Mouse (Mus musculus): ENCODE measurements around the gene Sncb. TPM values are rescaled to one million over a fixed set of nuclear protein-coding genes. Genes with fewer than 3 reads are reported as not detected.

Gene Sncb
- polyA plus RNA-seq, 1 experiment from 2014 or later, result 0.37 TPM

DNA sequence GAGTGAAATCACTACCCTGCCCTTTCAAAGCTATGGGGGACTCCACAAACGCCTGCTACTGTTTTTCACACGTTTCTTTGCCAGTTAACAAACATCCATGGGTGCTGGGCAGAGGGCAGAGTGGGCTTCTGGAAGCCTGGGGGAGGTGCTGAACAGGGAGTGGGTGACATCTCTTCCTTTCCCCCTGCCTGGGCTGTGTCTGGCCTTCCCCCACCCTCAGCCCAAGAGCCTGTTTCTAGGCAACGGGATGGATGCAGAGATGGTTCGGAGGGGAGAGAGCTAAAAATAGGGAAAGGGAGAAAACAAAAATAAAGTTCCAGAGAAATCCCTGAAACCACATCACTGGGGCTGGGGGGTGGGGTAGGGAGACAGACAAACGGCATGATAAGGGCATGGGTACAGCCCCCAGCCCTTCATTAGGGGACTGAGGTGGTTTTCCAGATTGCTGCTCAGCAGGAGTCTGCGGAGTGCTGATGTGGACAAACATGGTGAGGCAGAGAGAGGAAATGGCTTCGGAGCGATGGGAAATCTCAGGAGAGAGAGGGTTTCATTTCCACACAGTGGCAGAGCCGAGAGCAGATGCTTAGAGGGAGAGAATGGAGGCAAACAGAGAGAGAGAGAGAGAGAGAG, 11.1 kb downstream of the Sncb start:
- no peak for ATAC-seq (ENCODE audit: insufficient number of reproducible peaks, low FRiP score)
- H3K4me2 ChIP-seq, result no peak overlapping the region
- no peaks in the 10 kb centered on the region for H3K36me3 ChIP-seq
- no peak overlapping the region for H3K9ac ChIP-seq
- 9% methylated on average over 9 of the region's 9 CpGs for WGBS
- no peak overlapping the region for H3K27ac ChIP-seq (ENCODE audit: poor library complexity, severe bottlenecking)
- H3K4me3 ChIP-seq, result no peak overlapping the region
- H3K4me1 ChIP-seq (replicated peaks), result peaks cover 11% of the 10 kb centered on the region
- H3K27me3 ChIP-seq (replicated peaks), result peaks cover 89% of the 10 kb centered on the region
- H3K9me3 ChIP-seq (replicated peaks), result no peaks in the 10 kb centered on the region

DNA sequence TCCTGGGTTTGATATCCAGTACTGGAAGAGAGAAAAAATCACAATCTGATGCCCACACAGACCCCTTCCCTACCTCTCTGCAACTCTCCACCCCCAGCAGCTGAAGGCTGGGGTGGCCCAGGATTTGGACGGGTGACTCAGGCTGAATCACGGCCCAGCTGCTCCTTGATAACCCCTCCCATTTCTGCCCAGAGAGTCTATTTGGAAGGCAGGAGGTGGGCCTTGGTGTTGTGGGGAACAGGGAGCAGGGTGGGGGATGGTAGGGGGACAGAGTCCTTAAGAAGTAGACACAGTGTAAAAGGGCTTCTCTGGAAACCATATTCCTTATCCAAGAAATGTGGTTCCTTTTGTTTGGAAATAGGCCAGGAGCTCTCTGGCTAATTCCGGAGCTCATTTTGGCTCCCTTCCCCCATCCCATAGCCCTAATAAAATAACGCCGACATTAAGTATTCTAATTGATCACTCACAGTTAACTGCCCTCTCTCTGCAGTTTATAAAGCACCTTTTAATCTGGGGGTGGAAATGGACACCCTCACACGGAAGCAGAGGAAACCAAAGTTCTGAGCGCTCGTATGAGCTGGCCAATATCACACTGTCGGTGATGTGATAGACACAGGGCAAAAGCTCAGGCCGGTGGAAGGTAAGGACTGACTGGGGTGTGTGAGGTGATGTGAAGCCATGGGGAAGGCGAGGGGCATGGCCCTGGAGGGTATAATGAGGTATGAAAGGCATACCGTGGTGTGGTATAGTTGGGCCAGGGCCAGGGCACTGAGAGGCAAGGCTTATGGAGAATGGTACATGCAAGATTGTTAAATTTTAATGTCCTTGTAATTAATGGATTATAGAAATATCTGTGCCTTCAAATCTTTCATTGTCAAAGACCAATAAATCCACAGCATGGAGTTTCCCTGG, 12.0 kb downstream of the Sncb start:
- H3K4me3 ChIP-seq, result no peak overlapping the region
- 32% methylated on average over 12 of the region's 12 CpGs for WGBS

DNA sequence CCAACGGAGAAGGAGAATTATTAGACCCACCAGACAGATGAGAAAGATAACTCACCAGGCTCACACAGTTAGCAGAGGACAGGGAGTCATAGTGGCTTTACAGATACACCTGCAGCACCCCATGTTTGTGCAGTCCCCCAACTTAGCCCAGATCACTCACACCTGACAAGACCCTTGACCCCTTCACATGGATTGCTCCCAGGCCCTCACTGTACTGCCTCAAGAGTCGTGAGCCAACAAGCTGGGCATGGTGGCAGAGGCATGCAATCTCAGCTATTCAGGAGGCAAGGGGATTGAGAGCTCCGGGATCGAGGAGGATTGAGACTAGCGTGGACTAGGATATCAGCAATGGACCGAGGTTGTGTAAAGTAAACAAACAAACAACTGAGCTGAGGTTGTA, 12.7 kb downstream of the Sncb start:
- Histone ChIP-seq H3K27me3 (replicated peaks) (peaks cover 89% of the 10 kb centered on the region), H3K4me3 (no peak overlapping the region), H3K4me2 (no peak overlapping the region), H3K9me3 (replicated peaks) (no peaks in the 10 kb centered on the region), H3K9ac (no peak overlapping the region), H3K4me1 (replicated peaks) (peaks cover 20% of the 10 kb centered on the region), H3K27ac (ENCODE audit: poor library complexity, severe bottlenecking) (no peak overlapping the region), H3K36me3 (no peaks in the 10 kb centered on the region)
- ATAC-seq (ENCODE audit: insufficient number of reproducible peaks, low FRiP score), result no peak
- 46% methylated on average over 6 of the region's 6 CpGs for WGBS

More for the DNA sequence above, 12.0 kb downstream of the Sncb start:
- ATAC-seq (ENCODE audit: insufficient number of reproducible peaks, low FRiP score), result no peak
- Histone ChIP-seq H3K27me3 (replicated peaks) (peaks cover 89% of the 10 kb centered on the region), H3K36me3 (no peaks in the 10 kb centered on the region), H3K4me1 (replicated peaks) (peaks cover 18% of the 10 kb centered on the region), H3K9ac (no peak overlapping the region), H3K9me3 (replicated peaks) (no peaks in the 10 kb centered on the region), H3K27ac (ENCODE audit: poor library complexity, severe bottlenecking) (no peak overlapping the region), H3K4me2 (no peak overlapping the region)

DNA sequence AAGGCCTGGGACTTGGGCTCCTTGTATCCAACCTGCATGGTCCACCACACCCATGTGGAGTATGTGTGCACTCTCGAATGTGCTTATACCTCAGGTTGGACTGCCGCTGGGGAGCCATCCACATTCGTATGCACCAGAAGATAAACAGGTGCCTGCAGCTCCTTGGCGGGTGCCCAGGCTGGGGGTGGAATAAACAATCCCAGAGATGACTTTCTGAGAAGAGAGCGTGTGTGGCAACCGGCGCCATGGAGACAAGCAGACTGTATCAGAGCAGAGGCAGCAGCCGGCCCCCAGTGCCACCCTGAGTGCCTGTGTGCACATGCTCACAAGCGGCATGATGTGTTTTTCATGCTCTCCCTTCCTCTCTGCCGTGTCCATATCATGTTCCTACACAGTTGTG, 13.7 kb downstream of the Sncb start:
- no peak for ATAC-seq (ENCODE audit: insufficient number of reproducible peaks, low FRiP score)
- no peak overlapping the region for H3K27ac ChIP-seq (ENCODE audit: poor library complexity, severe bottlenecking)
- H3K9me3 ChIP-seq (replicated peaks), result no peaks in the 10 kb centered on the region
- H3K4me2 ChIP-seq, result no peak overlapping the region
- H3K36me3 ChIP-seq, result no peaks in the 10 kb centered on the region
- no peak overlapping the region for H3K4me3 ChIP-seq
- WGBS, result 55% methylated on average over 10 of the region's 10 CpGs
- H3K4me1 ChIP-seq (replicated peaks), result peaks cover 13% of the 10 kb centered on the region
- H3K9ac ChIP-seq, result no peak overlapping the region
- H3K27me3 ChIP-seq (replicated peaks), result peaks cover 96% of the 10 kb centered on the region

DNA sequence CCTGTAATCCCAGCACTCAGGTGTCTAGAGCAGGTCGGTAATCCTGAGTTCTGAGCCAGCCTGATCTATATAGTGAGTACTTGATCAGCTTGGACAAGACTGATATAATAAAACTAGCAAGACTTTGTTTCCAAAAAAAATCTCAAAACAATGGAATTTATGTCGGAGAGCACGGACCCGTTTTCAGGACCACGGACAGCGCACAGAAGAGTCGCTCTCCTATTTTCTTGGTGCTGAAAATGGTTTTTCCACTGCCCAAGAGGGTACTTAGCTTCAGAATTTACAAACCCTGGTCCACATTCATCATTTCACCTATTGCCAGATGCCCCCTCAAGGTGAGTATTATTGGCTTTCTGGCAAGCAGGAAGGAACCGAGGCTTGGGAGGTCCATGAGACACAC, 15.7 kb downstream of the Sncb start:
- no peak for ATAC-seq (ENCODE audit: insufficient number of reproducible peaks, low FRiP score)
- WGBS, result 2% methylated on average over 8 of the region's 8 CpGs
- H3K9me3 ChIP-seq (replicated peaks), result no peaks in the 10 kb centered on the region
- H3K27me3 ChIP-seq (replicated peaks), result peaks cover 97% of the 10 kb centered on the region
- H3K4me2 ChIP-seq, result no peak overlapping the region
- H3K4me1 ChIP-seq (replicated peaks), result peaks cover 15% of the 10 kb centered on the region; the same call in 1 of the 2 replicates
- H3K36me3 ChIP-seq, result no peaks in the 10 kb centered on the region
- no peak overlapping the region for H3K4me3 ChIP-seq
- no peak overlapping the region for H3K9ac ChIP-seq
- no peak overlapping the region for H3K27ac ChIP-seq (ENCODE audit: poor library complexity, severe bottlenecking)

DNA sequence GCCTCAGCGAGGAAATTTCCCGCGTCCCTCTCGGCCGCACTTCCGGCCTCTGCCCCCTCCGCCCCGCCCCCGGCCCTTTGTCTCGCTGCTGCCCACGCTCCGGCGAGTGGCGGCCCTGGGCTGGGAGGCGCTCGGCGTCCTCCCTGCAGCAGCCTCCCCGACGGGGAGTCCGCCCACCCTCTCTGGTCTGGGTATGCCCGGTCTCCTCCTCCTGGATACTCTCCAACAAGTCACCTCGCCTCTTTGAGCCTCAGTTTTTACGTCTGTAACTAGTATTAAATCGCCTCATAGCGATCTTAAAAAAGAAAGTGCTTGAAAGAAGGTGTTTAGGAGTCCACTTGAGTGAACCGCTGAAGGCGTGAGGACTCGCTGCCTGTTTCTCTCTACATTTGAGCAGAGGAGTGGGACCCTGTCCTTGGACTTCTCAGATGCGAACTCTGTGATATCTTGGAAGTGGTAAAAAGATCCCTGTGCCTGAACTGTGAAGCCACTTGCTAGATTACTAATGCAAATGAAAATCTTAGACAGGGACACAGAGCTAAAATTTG, 16.5 kb downstream of the Sncb start, which contains the start of gene Gprin1:
Gprin1 (minus strand) TSS at position 11 of the 548 bp plus-strand sequence.
- peak within 1 kb of the TSS; percentile 89 for H3K4me2 ChIP-seq
- peak within 1 kb of the TSS; percentile 62 for H3K4me3 ChIP-seq
- 0 out of 2 replicates have a peak within 1 kb of the TSS, but pooled peaks have one; percentile 55 for H3K9ac ChIP-seq
- ATAC-seq (ENCODE audit: insufficient number of reproducible peaks, low FRiP score), result no peak
- H3K27me3 ChIP-seq (replicated peaks), result peaks cover 96% of the 10 kb centered on the region
- WGBS, result 1% methylated on average over 29 of the region's 29 CpGs
- no peak within 1 kb of the TSS for H3K27ac ChIP-seq (ENCODE audit: poor library complexity, severe bottlenecking)
- no peaks in the 10 kb centered on the region for H3K9me3 ChIP-seq (replicated peaks)
- H3K4me1 ChIP-seq (replicated peaks), result peaks cover 15% of the 10 kb centered on the region; the same call in 1 of the 2 replicates
- no peaks in the 10 kb centered on the region for H3K36me3 ChIP-seq

DNA sequence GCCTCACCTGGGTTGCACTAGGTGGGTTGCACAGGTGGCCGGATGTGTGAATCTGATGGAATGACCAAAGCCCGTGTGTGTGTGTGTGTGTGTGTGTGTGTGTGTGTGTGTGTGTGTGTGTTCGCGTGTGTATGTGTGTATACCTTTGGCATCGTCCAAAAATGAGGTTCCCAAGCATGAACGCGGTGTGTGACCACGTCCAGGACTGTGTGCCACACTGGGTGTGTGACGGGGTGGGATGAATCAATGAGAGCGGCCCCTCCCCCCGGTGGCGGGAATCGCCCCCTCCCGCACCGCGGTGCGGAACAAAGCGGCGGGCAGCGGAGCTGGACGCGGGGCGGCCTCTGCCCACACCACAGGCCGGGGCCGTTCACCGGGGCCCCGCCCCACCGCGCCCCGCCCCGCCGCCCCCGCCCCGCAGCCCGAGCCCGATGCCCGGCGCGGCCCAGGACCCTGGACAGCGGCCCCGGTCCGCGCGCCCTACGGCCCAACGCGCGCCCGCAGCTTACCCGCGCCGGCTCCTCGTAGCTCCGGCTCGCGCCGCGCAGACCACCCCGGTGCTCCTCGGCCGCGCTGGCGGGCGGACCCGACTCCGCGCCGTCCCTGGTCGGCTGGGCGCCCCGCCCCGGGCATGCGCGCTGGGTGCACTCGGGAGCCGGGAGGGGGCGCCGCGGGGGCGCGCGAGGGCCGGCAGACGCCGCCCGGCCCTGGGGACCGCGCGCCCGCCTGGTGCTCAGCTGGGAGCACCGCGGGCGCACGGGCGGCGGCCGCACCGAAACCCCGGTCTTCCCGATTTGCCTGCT, 17.1 kb downstream of the Sncb start:
- H3K4me3 ChIP-seq, result peak overlapping the region; percentile 62
- H3K9ac ChIP-seq, result 0 out of 2 replicates have a peak overlapping the region, but pooled peaks have one; percentile 55
- no peaks in the 10 kb centered on the region for H3K9me3 ChIP-seq (replicated peaks)
- H3K4me1 ChIP-seq (replicated peaks), result peaks cover 15% of the 10 kb centered on the region; the same call in 1 of the 2 replicates
- no peak overlapping the region for H3K27ac ChIP-seq (ENCODE audit: poor library complexity, severe bottlenecking)
- H3K27me3 ChIP-seq (replicated peaks), result peaks cover 98% of the 10 kb centered on the region
- peak; percentile 68 for ATAC-seq (ENCODE audit: insufficient number of reproducible peaks, low FRiP score)
- H3K4me2 ChIP-seq, result peak overlapping the region; percentile 89
- WGBS, result 3% methylated on average over 69 of the region's 100 CpGs
- no peaks in the 10 kb centered on the region for H3K36me3 ChIP-seq

DNA sequence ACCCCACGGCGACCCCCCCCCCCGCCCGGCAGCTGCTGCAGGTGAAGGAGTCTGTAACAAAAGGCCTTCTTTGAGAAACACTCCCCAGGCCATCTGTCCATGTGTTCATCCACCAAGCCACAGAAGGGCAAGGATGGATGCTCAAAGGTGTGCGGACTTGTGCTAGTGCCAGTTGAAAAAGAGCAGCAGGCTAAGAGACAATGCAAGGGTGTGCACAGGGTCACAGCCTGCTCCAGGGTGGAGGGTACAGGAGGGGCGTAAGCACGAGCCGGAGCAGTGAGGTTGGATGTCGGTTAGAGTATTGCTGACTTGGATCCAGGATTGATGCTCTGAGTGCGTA, 17.7 kb downstream of the Sncb start:
- Histone ChIP-seq H3K4me3 (no peak overlapping the region), H3K9ac (no peak overlapping the region), H3K4me2 (peak overlapping the region; percentile 89), H3K27me3 (replicated peaks) (peaks cover 95% of the 10 kb centered on the region), H3K9me3 (replicated peaks) (no peaks in the 10 kb centered on the region), H3K27ac (ENCODE audit: poor library complexity, severe bottlenecking) (no peak overlapping the region), H3K4me1 (replicated peaks) (peaks cover 15% of the 10 kb centered on the region; the same call in 1 of the 2 replicates), H3K36me3 (no peaks in the 10 kb centered on the region)
- ATAC-seq (ENCODE audit: insufficient number of reproducible peaks, low FRiP score), result no peak
- WGBS, result 53% methylated on average over 10 of the region's 10 CpGs

DNA sequence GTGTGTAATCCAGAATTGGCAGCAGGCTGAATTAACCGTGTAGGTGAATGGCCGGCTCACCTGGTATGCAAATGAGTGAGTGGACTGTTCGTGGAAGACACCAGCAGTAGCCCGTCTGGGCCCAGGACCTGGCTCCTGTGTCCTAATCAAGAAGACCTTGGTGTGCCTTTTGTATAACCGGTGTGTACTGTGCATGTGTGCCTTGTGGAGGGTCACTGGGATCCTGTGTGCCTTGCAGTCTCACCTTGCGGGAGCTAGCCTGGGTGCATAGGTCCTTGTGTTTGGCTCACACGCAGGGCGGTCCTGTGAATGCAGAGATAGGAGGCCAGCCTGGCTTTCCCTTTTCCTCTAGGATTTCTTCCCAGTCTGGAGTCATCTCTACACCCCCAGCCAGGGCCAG, 18.2 kb downstream of the Sncb start:
- Histone ChIP-seq H3K9me3 (replicated peaks) (no peaks in the 10 kb centered on the region), H3K9ac (no peak overlapping the region), H3K27me3 (replicated peaks) (peaks cover 90% of the 10 kb centered on the region), H3K4me2 (no peak overlapping the region), H3K36me3 (no peaks in the 10 kb centered on the region), H3K4me1 (replicated peaks) (peaks cover 15% of the 10 kb centered on the region; the same call in 1 of the 2 replicates), H3K4me3 (no peak overlapping the region), H3K27ac (ENCODE audit: poor library complexity, severe bottlenecking) (no peak overlapping the region)
- 74% methylated on average over 8 of the region's 8 CpGs for WGBS
- ATAC-seq (ENCODE audit: insufficient number of reproducible peaks, low FRiP score), result no peak

DNA sequence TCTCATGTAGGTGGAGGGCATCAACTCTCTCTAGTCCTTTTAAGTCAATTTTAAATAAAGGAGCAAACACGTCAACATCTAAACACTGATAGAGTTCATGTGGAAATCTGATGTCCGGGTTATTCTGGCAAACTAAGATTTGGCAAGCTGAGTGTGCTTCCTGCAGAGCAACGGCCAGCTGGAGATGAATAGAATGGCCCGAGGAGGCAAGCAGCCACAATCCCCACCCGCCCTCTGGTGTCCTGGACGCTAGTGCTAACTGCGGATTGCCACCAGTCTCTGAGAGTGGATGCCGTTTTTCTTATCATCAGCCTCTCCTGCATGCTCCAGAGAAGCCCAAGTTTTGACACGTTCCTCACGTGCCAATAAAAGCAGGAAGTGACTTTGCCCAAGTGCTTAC, 19.5 kb downstream of the Sncb start:
- H3K27ac ChIP-seq (ENCODE audit: poor library complexity, severe bottlenecking), result no peak overlapping the region
- H3K9me3 ChIP-seq (replicated peaks), result no peaks in the 10 kb centered on the region
- peaks cover 15% of the 10 kb centered on the region; the same call in 1 of the 2 replicates for H3K4me1 ChIP-seq (replicated peaks)
- H3K9ac ChIP-seq, result no peak overlapping the region
- peaks cover 83% of the 10 kb centered on the region for H3K27me3 ChIP-seq (replicated peaks)
- WGBS, result 31% methylated on average over 10 of the region's 10 CpGs
- H3K36me3 ChIP-seq, result no peaks in the 10 kb centered on the region
- no peak overlapping the region for H3K4me2 ChIP-seq
- ATAC-seq (ENCODE audit: insufficient number of reproducible peaks, low FRiP score), result no peak
- no peak overlapping the region for H3K4me3 ChIP-seq

Data from heart, embryonic 12.5 days (tissue).